ENCODE assay signal across 18 mouse cellular contexts in the genomic region with DNA sequence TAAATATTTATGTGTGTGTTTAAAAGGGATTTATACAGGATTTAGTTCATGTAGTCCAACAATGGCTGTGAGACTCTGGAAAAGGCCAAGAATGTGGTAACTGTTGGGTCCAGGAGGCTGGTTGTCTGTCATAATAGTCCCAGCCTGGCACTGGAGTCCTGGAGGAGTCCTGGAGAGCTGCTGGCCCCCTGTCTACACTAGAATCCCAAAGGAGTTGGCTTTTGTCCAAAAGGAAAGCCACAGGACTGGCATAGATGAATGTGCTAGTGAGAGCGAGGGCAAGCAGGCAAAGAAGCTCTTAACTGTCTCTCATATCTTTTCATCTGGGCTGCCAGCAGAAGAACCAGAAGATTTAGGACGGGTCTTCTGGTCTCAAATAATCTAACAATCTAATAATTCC. TPM values are rescaled to one million over a fixed set of nuclear protein-coding genes. Genes with fewer than 3 reads are reported as not detected.
DNase-seq lines count a peak whose midpoint lies in the region; ATAC-seq and TF ChIP-seq lines count a peak whose summit lies in the region.
"Had no signal": no experiment of that assay in that cellular context is flagged by ENCODE, and none has a peak within 500 bp of the region (broad histone marks: within the 10 kb centered on the region; RNA-seq: fewer than 3 reads in every experiment).

No protein-coding gene starts in this region.

- H3K27ac ChIP-seq in lung, embryonic 16.5 days (ENCODE audit: low read length): peak overlapping the region; percentile 25
- H3K27ac ChIP-seq: heart, adult 2 months; hindbrain, embryonic 15.5 days; kidney, postnatal 0 days; midbrain, embryonic 13.5 days; neural tube, embryonic 12.5 days had no signal

- H3K27me3 ChIP-seq in lung, embryonic 16.5 days (ENCODE audit: control insufficient read depth, insufficient read depth, low read depth, low read length): no peaks in the 10 kb centered on the region
- H3K27me3 ChIP-seq: hindbrain, embryonic 15.5 days; midbrain, embryonic 13.5 days; neural tube, embryonic 12.5 days had no signal

- H3K4me3 ChIP-seq in lung, embryonic 16.5 days (ENCODE audit: low read length): no peak overlapping the region
- no peak overlapping the region for H3K4me3 ChIP-seq in lung, adult 2 months (replicated peaks; ENCODE audit: extremely low read depth, low read depth, low read length)
- H3K4me3 ChIP-seq: heart, adult 2 months; hindbrain, embryonic 15.5 days; midbrain, embryonic 13.5 days; neural tube, embryonic 12.5 days had no signal

- peak; percentile 82 for DNase-seq in heart, adult 11 months
- DNase-seq in heart, postnatal 25 days (ENCODE audit: low spot score): no peak
- DNase-seq in lung, adult 2 months: no peak
- peak; percentile 87 for DNase-seq in adipocyte (ENCODE audit: low spot score)
- peak; percentile 30 for DNase-seq in skeletal muscle tissue, adult 2 months (ENCODE audit: low read depth, low spot score)
- no peak for DNase-seq in thymus, adult 18-20 months
- no peak for DNase-seq in thymus, postnatal 14 days
- DNase-seq: heart, adult 2 months had no signal

- no peaks in the 10 kb centered on the region for H3K36me3 ChIP-seq in lung, embryonic 16.5 days (ENCODE audit: control insufficient read depth, insufficient read depth, low read length)
- H3K36me3 ChIP-seq: hindbrain, embryonic 15.5 days; midbrain, embryonic 13.5 days; neural tube, embryonic 12.5 days had no signal

- ATAC-seq in lung, embryonic 16.5 days (ENCODE audit: low read depth): 0 out of 2 replicates have a peak, but pooled peaks have one; percentile 23
- ATAC-seq: midbrain, embryonic 13.5 days had no signal

- no peak for TF ChIP-seq POLR2A in lung, adult 2 months (IDR thresholded peaks at IDR 0.05; ENCODE audit: borderline replicate concordance, extremely low read depth, low read depth, low read length)

- H3K9me3 ChIP-seq in lung, embryonic 16.5 days (ENCODE audit: control insufficient read depth, low read length): no peaks in the 10 kb centered on the region
- H3K9me3 ChIP-seq: hindbrain, embryonic 15.5 days; midbrain, embryonic 13.5 days had no signal

- no peak overlapping the region for H3K9ac ChIP-seq in lung, embryonic 16.5 days (ENCODE audit: low read length)
- H3K9ac ChIP-seq: hindbrain, embryonic 15.5 days; midbrain, embryonic 13.5 days; neural tube, embryonic 12.5 days had no signal

- WGBS in lung, embryonic 16.5 days: 40% methylated on average over 2 of the region's 2 CpGs
- 36% methylated on average over 2 of the region's 2 CpGs for WGBS in lung, adult 2 months

- peaks cover 12% of the 10 kb centered on the region for H3K4me1 ChIP-seq in lung, embryonic 16.5 days (replicated peaks; ENCODE audit: control insufficient read depth, insufficient read depth, low read length)
- peaks cover 11% of the 10 kb centered on the region for H3K4me1 ChIP-seq in lung, adult 2 months (ENCODE audit: control insufficient read depth, insufficient read depth, low read length)
- H3K4me1 ChIP-seq: neural tube, embryonic 12.5 days had no signal

- TF ChIP-seq CTCF in lung, adult 2 months (IDR thresholded peaks at IDR 0.05; ENCODE audit: insufficient read depth, low read length): no peak

- intact Hi-C loops in heart, postnatal 25 days (cut with DNase I): no loop called here

- no peak overlapping the region for H3K4me2 ChIP-seq in lung, embryonic 16.5 days (ENCODE audit: low read depth, low read length)
- H3K4me2 ChIP-seq: hindbrain, embryonic 15.5 days; midbrain, embryonic 13.5 days; neural tube, embryonic 12.5 days had no signal

RNA-seq across cellular contexts. Expression of a gene that starts 1.6 kb away (rescaled TPM):
- 10 to 100 TPM; 21.6 to 22.4 TPM for total RNA-seq in heart, postnatal 25 days (2021)
- 30.2 and 32.4 TPM in 2 replicates for polyA plus RNA-seq in lung, embryonic 16.5 days (2015; fragmentation: Nextera tagmentation; extraction: Ambion mirVana)
- polyA plus RNA-seq in lung, adult 2 months (2012; rRNA removed): 69.9 and 85.8 TPM in 2 replicates

RNA-seq across cellular contexts. Expression of a gene that starts 49.8 kb away (rescaled TPM):
- not detected for total RNA-seq in heart, postnatal 25 days (2021)
- not detected in 2 replicates for polyA plus RNA-seq in lung, embryonic 16.5 days (2015; fragmentation: Nextera tagmentation; extraction: Ambion mirVana)
- not detected in 2 replicates for polyA plus RNA-seq in lung, adult 2 months (2012; rRNA removed)
- total RNA-seq: adrenal gland, postnatal 4 days; heart, adult 2 months; layer of hippocampus, postnatal 10 days; left cerebral cortex, postnatal 25 days had no signal
- polyA plus RNA-seq: heart, adult 2 months; heart, postnatal 0 days; hindbrain, embryonic 15.5 days; liver, embryonic 16.5 days; midbrain, embryonic 13.5 days; neural tube, embryonic 12.5 days had no signal

RNA-seq across cellular contexts. Expression of a gene that starts 57.6 kb away (rescaled TPM):
- 10 to 100 TPM; 11.9 to 14.1 TPM for total RNA-seq in heart, postnatal 25 days (2021)
- 4.0 and 4.1 TPM in 2 replicates for polyA plus RNA-seq in lung, embryonic 16.5 days (2015; fragmentation: Nextera tagmentation; extraction: Ambion mirVana)
- polyA plus RNA-seq in lung, adult 2 months (2012; rRNA removed): 34.1 and 37.1 TPM in 2 replicates

Comparison
In these comparisons a context has a peak if more than half of its experiments do, and no peak if none do; other contexts are left out.
1. DNase-seq: peak in heart, adult 11 months (single experiment), adipocyte (single experiment) and skeletal muscle tissue, adult 2 months (single experiment); none in heart, postnatal 25 days (single experiment), lung, adult 2 months (single experiment), thymus, adult 18-20 months (0 of 2) and thymus, postnatal 14 days (single experiment).